Mouse (Mus musculus) frontal cortex, postnatal 36 days (tissue): ENCODE measurements around the gene Vps72.
"Not testable (repeated sequence)": the region's sequence is repeated elsewhere in the genome, so short reads cannot be mapped to it uniquely, and the experiment has no call there.

ENCODE experiments used
- DNase-seq, 2 experiments: peaks; one replicate each; pipeline ENCODE4 v3.0.0; 2022; ENCODE audit warnings: low spot score in 2 of 2

Vps72 gene

GRCm38 (mm10) chr3:95133680-95134101 is 22.9 kb downstream of the Vps72 start, which contains the start of the genes Scnm1 and Lysmd1:
Gene Scnm1 (minus strand): TSS chr3:95134011.
Gene Lysmd1 (plus strand): TSS chr3:95134088.
- DNase-seq = peak; percentile 88 to 95

- not testable (repeated sequence) for DNase-seq
Observed at GRCm38 (mm10) chr3:95134133-95134532, 23.3 kb downstream of the Vps72 start.

- DNase-seq = peak in 1 of 2 experiments; percentile 43
Observed at GRCm38 (mm10) chr3:95135023-95135422, 24.2 kb downstream of the Vps72 start.

- DNase-seq = no peak
Observed at GRCm38 (mm10) chr3:95135433-95136052, 24.7 kb downstream of the Vps72 start.

GRCm38 (mm10) chr3:95136336-95136735 is 25.5 kb downstream of the Vps72 start:
- no peak for DNase-seq

GRCm38 (mm10) chr3:95139586-95140288 is 28.9 kb downstream of the Vps72 start:
- no peak for DNase-seq

GRCm38 (mm10) chr3:95140289-95140595 is 29.4 kb downstream of the Vps72 start:
- DNase-seq = no peak

GRCm38 (mm10) chr3:95140795-95141194 is 30.0 kb downstream of the Vps72 start:
- DNase-seq = no peak

- no peak for DNase-seq
Observed at GRCm38 (mm10) chr3:95141474-95141873, 30.7 kb downstream of the Vps72 start.

GRCm38 (mm10) chr3:95141952-95142616 is 31.3 kb downstream of the Vps72 start, which contains the start of gene Tnfaip8l2:
Gene Tnfaip8l2 (minus strand): TSS chr3:95142360.
- DNase-seq = no peak

- peak; percentile 84 to 87 for DNase-seq
Observed at GRCm38 (mm10) chr3:95142617-95143011, 31.8 kb downstream of the Vps72 start.

- DNase-seq = no peak
Observed at GRCm38 (mm10) chr3:95147924-95148323, 37.1 kb downstream of the Vps72 start.

GRCm38 (mm10) chr3:95153874-95154273 is 43.1 kb downstream of the Vps72 start:
- DNase-seq = peak in 1 of 2 experiments; percentile 24

- no peak for DNase-seq
Observed at GRCm38 (mm10) chr3:95159511-95159986, 48.7 kb downstream of the Vps72 start.

- peak; percentile 83 to 86 for DNase-seq
Observed at GRCm38 (mm10) chr3:95159987-95160963, 49.5 kb downstream of the Vps72 start, which contains the start of gene Sema6c. Gene Sema6c (plus strand): TSS chr3:95160457.

GRCm38 (mm10) chr3:95161041-95161551 is 50.3 kb downstream of the Vps72 start:
- DNase-seq = no peak

- DNase-seq = no peak
Observed at GRCm38 (mm10) chr3:95161618-95162344, 51.0 kb downstream of the Vps72 start.

- DNase-seq = no peak
Observed at GRCm38 (mm10) chr3:95162345-95162628, 51.5 kb downstream of the Vps72 start.

- DNase-seq = no peak
Observed at GRCm38 (mm10) chr3:95163419-95164255, 52.8 kb downstream of the Vps72 start.

- no peak for DNase-seq
Observed at GRCm38 (mm10) chr3:95164256-95164550, 53.4 kb downstream of the Vps72 start.
